Mouse (Mus musculus): Measurements from ENCODE around the gene Nob1.

The Nob1 gene

GRCm38 (mm10) chr8:107386171-107386570, 38.7 kb downstream of the Nob1 start:
- DNase-seq (ENCODE audit: low read depth, low spot score): no peak

DNA sequence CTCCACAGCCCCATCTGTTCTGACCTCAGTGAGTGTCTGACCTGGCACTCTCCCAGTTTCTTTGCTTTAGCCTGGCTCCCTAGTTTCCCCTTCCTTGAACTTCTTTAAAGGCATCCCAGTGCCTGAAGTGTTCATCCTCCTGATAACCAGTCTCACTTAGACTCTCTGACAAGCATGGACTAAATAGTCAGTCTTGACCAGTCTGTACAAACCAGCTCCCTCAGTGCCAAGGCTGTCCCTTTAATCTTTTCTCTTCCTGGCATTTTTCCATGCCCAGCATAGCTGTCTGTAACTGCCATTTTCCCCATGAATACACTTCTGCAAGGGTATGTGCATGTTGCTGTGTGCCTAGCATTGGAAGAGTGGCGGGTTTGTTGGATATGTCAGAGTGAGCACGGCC, 39.8 kb downstream of the Nob1 start:
- DNase-seq (ENCODE audit: low read depth, low spot score): no peak

- DNase-seq (ENCODE audit: low read depth, low spot score): no peak
Observed at GRCm38 (mm10) chr8:107384651-107385050, 40.2 kb downstream of the Nob1 start.

GRCm38 (mm10) chr8:107382898-107383297, 42.0 kb downstream of the Nob1 start:
- no peak for DNase-seq (ENCODE audit: low read depth, low spot score)

DNA sequence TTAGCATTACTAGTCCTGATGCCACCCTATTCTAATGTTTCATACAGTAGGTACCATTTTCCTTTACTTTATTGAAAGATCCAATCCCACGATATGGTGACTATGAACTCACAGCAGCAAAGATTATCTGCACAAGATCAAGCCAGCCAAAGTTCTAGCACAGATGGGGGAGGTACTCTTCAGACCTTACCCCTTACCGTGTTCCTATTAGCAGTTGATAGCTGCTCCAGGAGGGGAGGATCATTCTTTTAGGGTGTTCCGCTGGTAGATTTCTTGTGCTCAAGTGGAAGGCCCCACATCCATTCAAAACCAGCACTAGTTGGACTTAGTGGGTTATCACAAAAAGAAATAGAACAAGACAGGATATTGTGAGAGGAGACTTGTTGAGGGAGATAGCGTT, 43.2 kb downstream of the Nob1 start:
- no peak for DNase-seq (ENCODE audit: low read depth, low spot score)

- DNase-seq (ENCODE audit: low read depth, low spot score): no peak
Observed at GRCm38 (mm10) chr8:107380734-107381133, 44.1 kb downstream of the Nob1 start.

GRCm38 (mm10) chr8:107377346-107377745, 47.5 kb downstream of the Nob1 start:
- no peak for DNase-seq (ENCODE audit: low read depth, low spot score)

DNA sequence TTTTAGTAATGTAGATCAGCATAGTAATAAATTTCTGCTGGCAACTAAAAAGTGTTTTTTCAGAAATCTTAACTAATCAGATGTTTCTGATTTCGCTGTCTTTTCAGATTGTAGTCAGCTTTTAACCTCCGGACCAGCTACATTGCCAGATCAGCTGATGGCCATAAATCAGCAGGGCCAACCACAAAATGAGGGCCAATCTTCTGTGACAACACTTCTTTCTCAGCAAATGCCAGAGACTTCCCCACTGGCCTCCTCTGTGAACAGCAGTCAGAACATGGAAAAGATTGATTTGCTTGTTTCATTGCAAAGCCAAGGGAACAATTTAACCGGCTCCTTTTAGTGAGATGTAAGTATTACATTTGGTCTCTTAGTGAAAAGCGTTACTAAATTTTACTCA, 54.5 kb downstream of the Nob1 start:
- no peak for DNase-seq (ENCODE audit: low read depth, low spot score)
